Mouse (Mus musculus) CH12.LX (cell line): ENCODE results near the gene Ryr3.

Source experiments
- CHD2 ChIP-seq: IDR thresholded peaks from 2 replicates; pipeline ENCODE4 v1.6.1; 2011; ENCODE audit warnings: low read length, improper control_type of control experiment
- CTCF ChIP-seq, 2 experiments: IDR thresholded peaks in 1 of 2; conservative IDR thresholded peaks in 1 of 2; 2 replicates each; pipeline ENCODE4 v1.5.1; 2011 to 2012; ENCODE audit warnings: low read depth in 2 of 2, low read length in 2 of 2, improper control_type of control experiment in 1 of 2, inconsistent platforms in 1 of 2, mild to moderate bottlenecking in 1 of 2, moderate library complexity in 1 of 2
- EP300 ChIP-seq: IDR thresholded peaks from 2 replicates; pipeline ENCODE4 v1.6.1; 2011; ENCODE audit warnings: low read length, improper control_type of control experiment
- ETS1 ChIP-seq: conservative IDR thresholded peaks from 2 replicates; pipeline ENCODE4 v1.6.1; 2012; ENCODE audit warnings: low read depth, mild to moderate bottlenecking, inconsistent platforms, low read length, improper control_type of control experiment, moderate library complexity
- GABPA ChIP-seq: IDR thresholded peaks from 2 replicates; pipeline ENCODE4 v1.6.1; 2012; ENCODE audit warnings: low read depth, low read length, improper control_type of control experiment, inconsistent platforms; ENCODE audit not compliant: insufficient replicate concordance
- MEF2A ChIP-seq: IDR thresholded peaks from 2 replicates; pipeline ENCODE4 v1.6.1; 2014; ENCODE audit warnings: low read depth, mild to moderate bottlenecking, inconsistent platforms, low read length, improper control_type of control experiment, borderline replicate concordance
- NRF1 ChIP-seq: IDR thresholded peaks from 2 replicates; pipeline ENCODE4 v1.6.1; 2014; ENCODE audit warnings: low read depth, mild to moderate bottlenecking, inconsistent platforms, low read length, improper control_type of control experiment, moderate library complexity
- PAX5 ChIP-seq: IDR thresholded peaks from 2 replicates; pipeline ENCODE4 v1.6.1; 2012; ENCODE audit warnings: low read length, inconsistent platforms, mixed read lengths
- SMC3 ChIP-seq: IDR thresholded peaks from 2 replicates; pipeline ENCODE4 v1.6.1; 2011; ENCODE audit warnings: low read depth, low read length, improper control_type of control experiment
- ZMIZ1 ChIP-seq: IDR thresholded peaks from 2 replicates; pipeline ENCODE4 v1.6.1; 2012; ENCODE audit warnings: low read depth, mild to moderate bottlenecking, inconsistent platforms, low read length, improper control_type of control experiment

- TF ChIP-seq CTCF (conservative IDR thresholded peaks at IDR 0.05 in 1 of 2, IDR thresholded peaks at IDR 0.05 in 1 of 2; ENCODE audit: low read depth in 2 of 2, low read length in 2 of 2) (no peak), GABPA (no peak), NRF1 (no peak), ZMIZ1 (no peak), ETS1 (no peak), CHD2 (no peak), EP300 (no peak), MEF2A (no peak), PAX5 (no peak), SMC3 (no peak)
Measured at GRCm38 (mm10) chr2:113115897-113116283, 101.0 kb downstream of the Ryr3 start.
